Mouse (Mus musculus): ENCODE data around the gene Fam167b.
A peak's percentile ranks its signal among the peaks of the same experiment; 100 is the strongest.

Fam167b gene

GRCm38 (mm10) chr4:129578466-129578865 lies at the start of gene Fam167b:
Gene Fam167b, minus strand, starts transcription at chr4:129578549.
- DNase-seq (ENCODE audit: low read depth, low spot score): no peak

- DNase-seq (ENCODE audit: low read depth, low spot score): no peak
Observed at GRCm38 (mm10) chr4:129626035-129626434, 47.7 kb upstream of the Fam167b start.

GRCm38 (mm10) chr4:129625496-129625895 lies 47.1 kb upstream of the Fam167b start:
- no peak for DNase-seq (ENCODE audit: low read depth, low spot score)

GRCm38 (mm10) chr4:129625029-129625370 lies 46.7 kb upstream of the Fam167b start:
- no peak for DNase-seq (ENCODE audit: low read depth, low spot score)

GRCm38 (mm10) chr4:129624281-129625028 lies 46.1 kb upstream of the Fam167b start:
- peak; percentile 63 for DNase-seq (ENCODE audit: low read depth, low spot score)

- no peak for DNase-seq (ENCODE audit: low read depth, low spot score)
Observed at GRCm38 (mm10) chr4:129623681-129624091, 45.3 kb upstream of the Fam167b start, which contains the start of gene Ccdc28b. Gene Ccdc28b, minus strand, starts transcription at chr4:129623947.

- DNase-seq (ENCODE audit: low read depth, low spot score): no peak
Observed at GRCm38 (mm10) chr4:129622803-129623535, 44.6 kb upstream of the Fam167b start.

GRCm38 (mm10) chr4:129622120-129622802 lies 43.9 kb upstream of the Fam167b start:
- DNase-seq (ENCODE audit: low read depth, low spot score): no peak

- no peak for DNase-seq (ENCODE audit: low read depth, low spot score)
Observed at GRCm38 (mm10) chr4:129621283-129621841, 43.0 kb upstream of the Fam167b start.

GRCm38 (mm10) chr4:129620419-129621282 lies 42.3 kb upstream of the Fam167b start:
- DNase-seq (ENCODE audit: low read depth, low spot score): no peak

GRCm38 (mm10) chr4:129618786-129619691 lies 40.7 kb upstream of the Fam167b start, which contains the start of gene Iqcc:
Gene Iqcc, minus strand, starts transcription at chr4:129619099.
- DNase-seq (ENCODE audit: low read depth, low spot score): peak; percentile 79

GRCm38 (mm10) chr4:129618031-129618430 lies 39.7 kb upstream of the Fam167b start:
- no peak for DNase-seq (ENCODE audit: low read depth, low spot score)

GRCm38 (mm10) chr4:129617121-129617641 lies 38.8 kb upstream of the Fam167b start:
- no peak for DNase-seq (ENCODE audit: low read depth, low spot score)

- DNase-seq (ENCODE audit: low read depth, low spot score): no peak
Observed at GRCm38 (mm10) chr4:129616631-129617030, 38.3 kb upstream of the Fam167b start.

GRCm38 (mm10) chr4:129615801-129616290 lies 37.5 kb upstream of the Fam167b start:
- DNase-seq (ENCODE audit: low read depth, low spot score): no peak

- no peak for DNase-seq (ENCODE audit: low read depth, low spot score)
Observed at GRCm38 (mm10) chr4:129614093-129614492, 35.7 kb upstream of the Fam167b start, which contains the start of gene Dcdc2b. Gene Dcdc2b, minus strand, starts transcription at chr4:129614257.

GRCm38 (mm10) chr4:129610472-129610871 lies 32.1 kb upstream of the Fam167b start:
- DNase-seq (ENCODE audit: low read depth, low spot score): no peak

GRCm38 (mm10) chr4:129610026-129610425 lies 31.7 kb upstream of the Fam167b start:
- DNase-seq (ENCODE audit: low read depth, low spot score): no peak

- DNase-seq (ENCODE audit: low read depth, low spot score): no peak
Observed at GRCm38 (mm10) chr4:129609139-129609631, 30.8 kb upstream of the Fam167b start.
